Mouse (Mus musculus) colon, adult 2 months (tissue): ENCODE data around the gene Ang. TPM values are rescaled to one million over a fixed set of nuclear protein-coding genes. Genes with fewer than 3 reads are reported as not detected.

Experiments used
- polyA plus RNA-seq: library from polyadenylated mRNA; depleted of rRNA; stranded (reverse); fragments of >200 nt; gene quantifications from 2 replicates; pipeline ENCODE4 v1.2.3, GENCODE M21; 2012; rRNA removed

The Ang gene
- 36.2 and 45.6 TPM in 2 replicates for polyA plus RNA-seq

DNA sequence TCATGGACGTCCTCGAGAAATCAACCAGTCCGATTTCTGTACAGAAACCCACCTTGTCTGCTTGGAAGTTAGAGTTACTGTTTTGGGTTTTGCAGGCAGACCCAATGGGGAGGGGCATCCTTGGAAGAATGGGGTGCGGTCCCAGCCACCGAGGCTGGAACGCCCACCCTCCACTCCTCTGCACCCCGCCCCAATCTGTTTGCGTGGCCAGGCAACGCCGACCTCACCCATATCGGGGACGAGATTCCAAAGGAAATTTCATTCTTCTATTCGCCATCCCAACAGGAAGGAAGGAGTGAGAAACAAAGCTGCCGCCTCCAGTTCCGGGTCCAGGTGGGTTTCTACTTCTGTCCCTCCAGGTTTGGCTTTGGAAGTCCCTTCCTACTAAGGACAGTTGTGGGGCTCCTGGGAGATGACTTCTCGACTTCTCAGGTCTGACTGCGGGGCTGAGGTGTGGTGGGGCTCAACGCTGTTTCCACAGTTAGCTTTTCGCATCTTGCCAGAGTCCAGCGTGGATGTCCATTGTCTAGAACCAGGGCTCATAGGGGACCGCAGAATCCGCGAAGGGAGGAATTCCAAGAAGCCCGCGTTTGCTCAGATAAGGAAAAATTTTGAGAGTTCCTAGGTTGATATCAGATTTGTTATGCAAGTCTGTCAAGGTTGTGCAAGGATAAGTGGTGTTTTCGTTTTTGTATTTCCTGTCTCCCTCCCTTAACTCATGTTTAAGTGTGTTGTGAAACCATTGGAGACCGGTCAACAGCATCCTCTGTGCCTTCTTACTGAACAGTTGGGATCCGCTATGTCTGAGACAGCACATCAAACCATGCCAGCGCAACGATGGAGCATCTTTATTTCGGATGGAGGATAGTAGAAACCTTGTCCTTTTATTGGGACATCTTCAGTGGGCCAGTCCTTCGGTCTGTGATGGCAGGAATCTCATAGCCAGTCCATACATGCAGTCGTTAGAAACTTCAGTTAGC lies at the start of gene Ang, which contains the start of gene Rnase4:
TSS of gene Ang (plus strand) at position 230 of the 980 bp plus-strand sequence.
TSS of gene Rnase4 (plus strand) at position 157 of the 980 bp plus-strand sequence.

DNA sequence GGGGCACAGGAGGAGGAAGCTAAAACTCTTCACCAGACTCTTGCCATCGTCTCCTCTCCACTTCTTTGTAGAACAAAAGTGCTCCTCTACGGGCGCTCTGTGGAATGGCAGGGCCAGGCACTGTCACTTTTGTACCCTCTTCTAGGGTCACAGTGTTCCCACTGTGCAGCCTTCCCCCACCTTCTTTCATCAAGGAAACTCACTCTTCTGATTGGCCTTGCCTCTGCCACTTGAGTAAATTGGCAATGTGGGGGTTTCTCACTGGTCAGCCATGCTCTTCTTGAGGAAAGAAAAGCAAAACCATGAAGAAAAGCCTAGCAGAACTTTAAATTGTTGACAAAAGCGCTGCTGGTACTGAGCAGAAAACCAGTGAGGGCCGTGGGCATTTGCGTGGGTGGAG lies 49.2 kb upstream of the Ang start, which contains the start of gene Rnase9:
TSS of gene Rnase9 (minus strand) at position 101 of the 400 bp plus-strand sequence.

DNA sequence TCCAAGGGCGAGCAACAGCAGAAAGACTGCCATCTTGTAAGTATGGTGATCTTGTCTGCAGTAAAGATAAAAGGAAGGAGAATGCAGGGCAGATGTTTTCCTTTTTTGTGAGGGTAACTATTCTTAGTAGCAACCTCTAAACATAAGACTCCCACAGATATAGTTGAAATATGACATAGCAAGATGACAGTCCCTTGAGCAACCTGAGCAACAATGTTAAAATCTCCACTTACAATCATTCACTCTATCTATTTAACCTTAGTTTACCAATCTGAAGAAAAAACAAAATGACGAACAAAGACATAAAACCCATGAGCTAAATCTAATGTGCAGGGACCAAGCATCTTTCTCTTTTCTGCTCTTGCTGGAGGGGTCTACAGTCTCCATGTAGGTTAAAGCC lies 40.9 kb upstream of the Ang start, which contains the start of gene Rnase11:
TSS of gene Rnase11 (minus strand) at position 101 of the 400 bp plus-strand sequence.

DNA sequence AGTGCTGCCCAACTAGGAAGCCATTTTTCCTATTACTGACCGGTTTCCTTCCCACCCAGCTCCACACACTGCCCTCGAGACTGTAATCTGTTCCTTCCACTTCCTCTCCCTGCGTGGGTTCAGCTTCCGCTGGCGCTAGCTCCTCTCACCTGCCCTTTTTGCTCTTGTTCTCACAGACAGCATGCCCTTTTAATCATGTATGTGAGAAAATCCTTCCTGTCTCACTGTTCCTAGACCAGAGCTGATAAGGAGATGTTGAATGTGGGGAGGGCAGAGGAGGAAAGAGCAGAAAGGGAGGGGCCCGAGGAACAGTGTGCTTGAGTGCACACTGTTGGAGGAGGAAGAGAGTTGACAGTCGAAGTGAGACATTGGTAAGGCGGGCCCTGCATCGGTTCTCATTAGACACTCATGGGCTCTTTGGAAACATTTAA lies 33.5 kb upstream of the Ang start, which contains the start of gene Rnase12:
TSS of gene Rnase12 (minus strand) at position 261 of the 431 bp plus-strand sequence.

DNA sequence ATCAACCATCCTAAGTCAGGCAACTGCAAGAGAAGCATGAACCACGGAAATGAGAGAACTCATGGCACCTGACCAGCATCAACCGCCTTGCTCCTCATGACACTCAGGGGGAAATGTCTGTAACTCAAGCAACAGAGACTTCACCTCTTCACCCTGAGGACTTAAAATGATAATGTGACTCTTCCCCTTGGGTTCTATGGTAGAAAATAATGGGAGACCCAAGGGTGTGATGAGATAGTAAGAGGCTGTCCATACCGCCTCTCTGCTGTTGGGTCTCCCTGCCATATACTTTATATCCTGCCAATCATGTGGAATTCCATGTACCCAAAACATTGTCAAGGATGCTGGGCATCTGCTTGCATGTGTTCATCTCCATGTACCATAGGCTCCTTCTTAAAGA lies 16.6 kb upstream of the Ang start, which contains the start of gene Olfr750:
TSS of gene Olfr750 (minus strand) at position 101 of the 400 bp plus-strand sequence.

DNA sequence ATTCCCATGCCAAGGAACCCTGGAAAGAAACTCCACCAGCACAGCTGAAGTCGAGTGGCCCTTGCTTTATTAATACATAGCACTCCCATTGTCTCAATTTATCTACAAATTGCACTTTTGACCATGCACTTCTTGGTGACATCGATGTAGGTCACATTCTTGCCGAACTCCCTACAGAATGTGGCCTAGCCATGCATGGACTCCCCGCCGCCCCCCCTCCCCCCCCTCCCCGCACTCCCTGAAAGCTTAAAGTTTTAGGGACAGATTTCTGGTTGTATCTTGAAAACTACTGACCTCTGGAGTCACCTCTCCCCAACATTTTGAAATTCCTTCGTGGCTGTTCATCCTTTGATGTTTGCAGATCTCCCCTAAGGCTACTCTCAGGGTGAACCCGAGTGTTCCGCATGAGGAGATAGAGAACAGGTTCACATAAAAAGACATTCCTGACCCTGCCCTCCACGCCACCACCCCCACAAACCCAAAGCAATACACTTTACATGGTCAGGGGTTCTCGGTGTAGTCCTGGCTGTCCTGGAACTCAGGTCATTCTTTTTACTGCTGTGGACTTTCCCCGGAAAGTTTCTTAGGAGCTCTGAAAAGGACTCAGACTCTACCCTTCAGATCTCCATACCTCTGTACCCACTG lies 23.1 kb downstream of the Ang start, which contains the start of gene Eddm3b:
TSS of gene Eddm3b (plus strand) at position 511 of the 645 bp plus-strand sequence.

DNA sequence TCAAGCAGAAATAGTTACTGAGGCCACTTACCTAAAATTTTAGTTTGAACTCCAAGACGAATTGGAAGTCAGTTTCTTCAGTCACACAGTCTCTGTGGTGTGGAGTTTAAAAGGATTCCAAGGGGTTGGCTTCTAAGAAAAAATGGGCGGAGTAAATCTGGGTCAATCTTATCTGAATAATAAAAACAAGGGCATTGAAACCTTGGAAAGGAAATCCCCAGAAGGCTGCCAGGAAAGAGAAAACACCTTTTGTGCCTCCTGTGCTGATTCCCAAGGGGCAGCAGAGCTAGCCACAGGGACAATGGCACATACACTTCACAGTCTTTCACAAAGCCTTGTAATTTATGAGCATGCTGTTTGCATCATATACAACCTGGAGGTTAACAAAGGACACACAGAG lies 55.7 kb downstream of the Ang start, which contains the start of gene Rnase1:
TSS of gene Rnase1 (minus strand) at position 101 of the 400 bp plus-strand sequence.

Other genes starting within 250 kb of the Ang start
- 89.0 and 100 TPM in 2 replicates for gene Tep1, start 220.6 kb upstream of the Ang start, polyA plus RNA-seq
- 0.62 TPM in 2 replicates for gene Klhl33, start 193.6 kb upstream of the Ang start, polyA plus RNA-seq
- 105 and 129 TPM in 2 replicates for gene Osgep, start 166.3 kb upstream of the Ang start, polyA plus RNA-seq
- 15.1 and 17.7 TPM in 2 replicates for gene Apex1, start 166.2 kb upstream of the Ang start, polyA plus RNA-seq
- 108 and 127 TPM in 2 replicates for gene Pip4p1, start 160.3 kb upstream of the Ang start, polyA plus RNA-seq
- gene Pnp, start 160.1 kb upstream of the Ang start, polyA plus RNA-seq, result 31.4 and 31.9 TPM in 2 replicates
- 8.0 and 8.9 TPM in 2 replicates for gene Gm49342, start 146.6 kb upstream of the Ang start, polyA plus RNA-seq
- gene Pnp2, start 135.2 kb upstream of the Ang start, polyA plus RNA-seq, result 6.9 and 7.1 TPM in 2 replicates
- not detected in 2 replicates for gene Rnase10, start 83.4 kb upstream of the Ang start, polyA plus RNA-seq
- gene Rnase9, start 49.3 kb upstream of the Ang start, polyA plus RNA-seq, result not detected in 2 replicates
- gene Rnase11, start 41.0 kb upstream of the Ang start, polyA plus RNA-seq, result not detected in 2 replicates
- gene Rnase12, start 33.5 kb upstream of the Ang start, polyA plus RNA-seq, result not detected in 2 replicates
- not detected in 2 replicates for gene Olfr750, start 16.7 kb upstream of the Ang start, polyA plus RNA-seq
- 189 and 208 TPM in 2 replicates for gene Rnase4, start 73 bp upstream of the Ang start, polyA plus RNA-seq
- not detected in 2 replicates for gene Eddm3b, start 23.3 kb downstream of the Ang start, polyA plus RNA-seq
- gene Rnase6, start 32.8 kb downstream of the Ang start, polyA plus RNA-seq, result 2.6 and 4.4 TPM in 2 replicates
- gene Rnase1, start 55.6 kb downstream of the Ang start, polyA plus RNA-seq, result 0.93 and 816 TPM in 2 replicates
- 0.28 and 0.32 TPM in 2 replicates for gene Rnase2b, start 71.1 kb downstream of the Ang start, polyA plus RNA-seq
- not detected in 2 replicates for gene Ang2, start 108.0 kb downstream of the Ang start, polyA plus RNA-seq
- gene Ear14, start 112.2 kb downstream of the Ang start, polyA plus RNA-seq, result not detected in 2 replicates
- not detected in 2 replicates for gene Rnase2a, start 165.0 kb downstream of the Ang start, polyA plus RNA-seq